Mouse (Mus musculus): ENCODE results near the gene Ntn4.

Gene Ntn4

GRCm38 (mm10) chr10:93640521-93640952, at the start of gene Ntn4:
Gene Ntn4, plus strand, starts transcription at chr10:93640681.
- no peak for DNase-seq

GRCm38 (mm10) chr10:93592456-93592855, 48.0 kb upstream of the Ntn4 start:
- DNase-seq, result peak; percentile 41 to 45

DNA sequence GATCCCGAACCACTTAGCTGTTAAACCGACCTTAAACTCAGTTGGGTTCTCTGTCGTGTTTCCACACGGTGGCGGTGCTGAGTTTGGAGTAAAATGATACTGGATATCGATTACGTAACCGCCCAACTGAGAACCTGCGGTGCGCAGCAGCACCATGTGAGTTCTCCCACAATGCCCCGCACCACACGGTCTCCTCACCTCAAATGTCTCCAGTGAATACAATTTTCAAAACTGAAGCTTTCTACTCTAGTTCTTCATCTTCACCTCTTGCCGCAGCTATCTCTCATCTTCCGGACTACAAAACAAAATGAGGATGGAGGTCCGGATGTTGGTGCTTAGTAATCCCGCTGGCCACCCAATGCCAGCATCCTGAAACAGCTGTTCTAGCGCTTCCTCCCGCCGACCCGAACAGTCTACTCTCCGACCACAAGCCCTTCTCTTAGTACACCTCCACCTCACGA, 46.4 kb upstream of the Ntn4 start:
- peak; percentile 72 to 77 for DNase-seq

- DNase-seq, result no peak
Observed at GRCm38 (mm10) chr10:93595831-93596230, 44.6 kb upstream of the Ntn4 start.

DNA sequence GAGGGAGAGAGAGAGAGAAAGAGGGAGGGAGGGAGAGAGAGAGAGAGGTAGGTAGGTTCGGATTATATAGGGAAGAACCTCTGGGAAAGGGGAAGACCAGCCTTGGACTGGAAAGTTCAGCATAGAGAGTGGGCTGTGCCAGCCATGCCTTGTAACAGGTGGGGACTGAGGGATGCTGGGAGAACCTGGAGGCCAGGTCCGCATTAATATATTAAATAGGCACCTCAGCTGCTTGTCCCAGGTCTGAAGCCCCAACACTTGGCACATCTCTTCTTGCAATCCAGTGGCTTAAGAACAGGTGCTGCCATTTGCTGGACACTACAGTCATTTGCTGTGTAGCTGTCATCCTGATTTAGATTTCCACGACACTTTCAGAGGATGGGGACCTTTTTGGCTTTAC, 43.8 kb upstream of the Ntn4 start:
- DNase-seq, result no peak

GRCm38 (mm10) chr10:93602309-93602708, 38.2 kb upstream of the Ntn4 start:
- DNase-seq, result no peak

- DNase-seq, result no peak
Observed at GRCm38 (mm10) chr10:93603256-93603655, 37.2 kb upstream of the Ntn4 start.

GRCm38 (mm10) chr10:93606326-93606725, 34.2 kb upstream of the Ntn4 start:
- no peak for DNase-seq

GRCm38 (mm10) chr10:93608051-93608450, 32.4 kb upstream of the Ntn4 start:
- DNase-seq, result no peak

GRCm38 (mm10) chr10:93609236-93609635, 31.2 kb upstream of the Ntn4 start:
- no peak for DNase-seq

GRCm38 (mm10) chr10:93610896-93611295, 29.6 kb upstream of the Ntn4 start:
- DNase-seq, result no peak

- DNase-seq, result no peak
Observed at GRCm38 (mm10) chr10:93611419-93612007, 29.0 kb upstream of the Ntn4 start.

GRCm38 (mm10) chr10:93614850-93615249, 25.6 kb upstream of the Ntn4 start:
- DNase-seq, result no peak

DNA sequence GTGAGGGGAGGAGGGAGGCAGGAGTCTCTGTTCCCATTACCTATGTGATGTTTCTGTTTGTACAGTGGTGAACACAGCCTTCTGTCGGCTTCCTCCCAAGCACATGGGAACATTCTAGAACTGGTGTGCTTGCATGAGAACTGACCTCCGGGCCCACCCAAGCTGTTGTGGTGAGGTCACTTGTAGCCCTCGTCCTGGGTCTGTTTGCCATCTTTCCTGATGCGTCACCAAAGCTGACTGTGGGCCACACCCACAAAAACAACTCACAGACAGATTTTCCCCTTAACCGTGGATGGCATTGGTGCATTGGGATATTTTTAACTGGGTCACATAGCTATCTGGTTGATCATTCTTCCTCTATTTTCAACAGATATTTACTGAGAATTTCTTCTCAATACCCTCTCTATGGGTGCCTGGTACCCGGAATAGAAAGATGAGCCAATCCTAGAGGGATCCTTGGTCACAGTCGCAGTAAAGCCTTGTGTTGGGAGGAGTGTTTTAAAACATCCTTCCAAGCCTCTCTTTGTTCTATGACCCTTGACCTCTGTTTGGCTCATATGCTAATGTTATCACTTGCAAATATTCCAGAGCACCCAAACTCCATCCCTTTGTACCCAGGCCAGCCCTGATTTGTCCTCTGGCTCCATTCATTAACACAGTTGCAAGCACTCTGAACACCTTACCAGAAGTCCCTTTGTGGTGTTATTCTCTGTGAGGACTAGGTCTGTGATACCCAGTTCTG, 19.9 kb upstream of the Ntn4 start:
- no peak for DNase-seq

GRCm38 (mm10) chr10:93623725-93624124, 16.8 kb upstream of the Ntn4 start:
- no peak for DNase-seq

- DNase-seq, result no peak
Observed at GRCm38 (mm10) chr10:93624151-93624550, 16.3 kb upstream of the Ntn4 start.

- DNase-seq, result no peak
Observed at GRCm38 (mm10) chr10:93630310-93630709, 10.2 kb upstream of the Ntn4 start.

DNA sequence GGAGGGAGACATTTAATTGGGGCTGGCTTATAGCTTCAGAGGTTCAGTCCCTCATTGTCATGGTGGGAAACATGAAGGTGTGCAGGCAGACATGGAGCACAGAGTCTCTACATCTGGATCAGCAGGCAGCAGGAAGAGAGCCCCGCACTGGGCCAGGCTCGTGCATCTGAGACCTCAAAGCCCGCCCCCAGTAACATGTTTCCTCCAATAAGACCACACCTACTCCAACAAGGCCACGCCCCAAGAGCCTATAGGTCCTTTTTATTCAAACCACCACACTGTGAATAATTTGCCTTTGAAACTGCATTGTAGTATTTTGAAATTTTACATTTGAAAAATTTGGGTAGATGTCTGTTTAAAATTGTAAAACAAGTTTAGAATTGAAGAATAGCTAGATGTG, 8.4 kb upstream of the Ntn4 start:
- DNase-seq, result no peak

GRCm38 (mm10) chr10:93633563-93633962, 6.9 kb upstream of the Ntn4 start:
- no peak for DNase-seq

DNA sequence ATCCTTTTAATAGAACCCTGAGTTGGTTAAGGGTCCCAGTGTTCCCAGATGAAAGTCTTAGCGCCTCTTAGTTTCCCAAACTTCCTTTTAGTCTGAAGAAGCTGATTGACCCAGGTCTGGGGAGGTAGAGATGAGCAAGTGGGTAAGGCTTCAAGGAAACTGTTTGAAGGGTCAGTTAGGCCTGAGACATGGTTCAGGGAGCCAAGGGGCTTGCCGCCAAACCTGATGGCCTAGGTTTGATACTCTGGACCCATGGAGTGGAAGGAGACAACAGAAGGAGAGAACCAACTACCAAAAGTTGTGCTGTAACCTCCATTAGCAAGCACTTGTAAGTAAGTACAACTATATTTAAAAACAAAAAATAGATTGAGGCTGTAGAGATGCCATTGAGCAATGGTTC, 6.5 kb upstream of the Ntn4 start:
- DNase-seq, result no peak

DNA sequence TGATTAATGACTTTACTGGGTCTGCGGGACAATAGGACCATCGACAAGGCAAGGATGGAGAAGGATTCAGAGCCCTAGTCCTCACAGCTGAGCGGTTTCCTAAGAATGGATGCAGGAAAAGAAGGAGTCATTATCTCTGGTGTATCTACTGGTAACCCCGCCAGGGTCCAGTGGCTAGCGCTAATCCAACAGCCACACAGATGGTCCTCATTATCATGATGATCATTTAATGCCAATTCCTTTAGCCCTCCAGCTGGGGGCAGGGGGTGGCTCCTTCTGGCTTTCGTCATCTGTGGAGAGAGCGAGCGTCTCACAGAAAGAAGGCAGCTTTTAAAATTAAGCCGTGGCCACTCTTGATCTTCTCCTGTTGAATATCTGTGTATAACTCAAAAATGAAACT, 4.5 kb upstream of the Ntn4 start:
- DNase-seq, result no peak

DNA sequence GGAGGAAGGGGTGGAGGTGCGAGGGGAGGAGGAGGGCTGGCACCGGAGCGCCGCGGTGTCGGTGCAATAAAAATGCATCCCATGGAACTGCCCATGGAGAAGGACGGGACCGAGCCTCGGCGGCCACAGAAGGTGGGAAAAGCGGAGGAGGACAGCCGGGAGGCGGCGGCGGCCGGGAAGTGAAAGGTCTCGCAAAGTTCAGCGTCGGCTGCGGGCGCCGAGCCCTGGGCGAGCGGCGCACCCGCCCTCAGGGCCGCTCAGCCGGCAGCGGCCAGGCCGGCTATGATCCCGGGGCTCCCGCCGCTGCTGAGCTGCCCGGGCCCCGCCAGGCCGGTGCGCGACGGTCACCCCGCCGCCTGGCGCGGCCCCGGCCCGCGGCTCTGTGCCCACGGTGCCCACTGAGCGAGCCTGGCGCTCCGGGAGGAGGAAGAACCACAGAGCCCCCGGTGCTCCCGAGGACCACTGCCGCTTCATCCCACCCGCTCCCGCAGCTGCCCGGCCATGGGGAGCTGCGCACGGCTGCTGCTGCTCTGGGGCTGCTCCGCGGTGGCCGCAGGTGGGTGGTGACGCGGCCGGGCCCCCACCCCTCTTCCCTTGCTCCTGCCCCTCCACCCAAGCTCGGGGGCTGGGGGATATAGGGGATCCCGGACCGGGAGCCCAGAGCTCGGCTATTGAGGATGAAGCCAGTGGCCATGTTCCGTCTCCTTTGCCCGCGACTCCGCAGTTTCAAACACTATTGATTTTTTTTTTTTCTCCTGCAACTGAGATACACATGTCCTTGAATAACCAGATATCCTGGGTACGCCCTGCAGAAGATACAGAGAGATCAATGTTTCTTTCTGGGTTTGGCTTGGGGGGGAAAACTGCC, 706 bp downstream of the Ntn4 start:
- peak; percentile 10 to 15 for DNase-seq

All from thymus, postnatal 36 days (tissue).